Mouse (Mus musculus) cerebellum, adult 18-20 months (tissue): ENCODE measurements around the gene Kif18b.

Experiments used
- DNase-seq, 2 experiments: peaks; one replicate each; pipeline ENCODE4 v3.0.0; 2021

The Kif18b gene

GRCm38 (mm10) chr11:102879558-102879957 lies 45.4 kb downstream of the Kif18b start:
- DNase-seq: no peak

- DNase-seq: peak; percentile 70 to 77
These were observed 50.1 kb downstream of the Kif18b start for GRCm38 (mm10) chr11:102874801-102875334.

GRCm38 (mm10) chr11:102864272-102864671 lies 60.7 kb downstream of the Kif18b start:
- peak; percentile 73 to 77 for DNase-seq

GRCm38 (mm10) chr11:102859933-102860332 lies 65.0 kb downstream of the Kif18b start:
- peak; percentile 32 to 45 for DNase-seq

- DNase-seq: peak; percentile 28 to 33
These were observed 66.0 kb downstream of the Kif18b start for GRCm38 (mm10) chr11:102858951-102859350.

- no peak for DNase-seq
These were observed 69.0 kb downstream of the Kif18b start for GRCm38 (mm10) chr11:102855941-102856340.
